Mouse (Mus musculus) MEL (cell line): ENCODE data around the gene Tollip. TPM values are rescaled to one million over a fixed set of nuclear protein-coding genes. Genes with fewer than 3 reads are reported as not detected.

ENCODE experiments used
- DNase-seq: peaks from one replicate; pipeline ENCODE4 v3.0.0; 2011; ENCODE audit warnings: low read depth, low spot score
- H3K27ac ChIP-seq: 2 replicates; pipeline ENCODE4 v1.5.1; 2012; ENCODE audit warnings: low read depth, mild to moderate bottlenecking, control low read depth, low read length, moderate library complexity; ENCODE audit not compliant: control insufficient read depth
- H3K27me3 ChIP-seq, 2 experiments: fragments of 150-350 bp in 1 of 2; sonication (generic) in 1 of 2; 2 replicates each; pipeline ENCODE4 v1.6.1; 2012; ENCODE audit warnings: low read length in 2 of 2, mild to moderate bottlenecking in 2 of 2, improper control_type of control experiment in 1 of 2, moderate library complexity in 1 of 2; ENCODE audit not compliant: insufficient read depth in 2 of 2, control insufficient read depth in 1 of 2
- H3K36me3 ChIP-seq, 2 experiments: 2 replicates each; pipeline ENCODE4 v1.6.1; 2012 to 2014; ENCODE audit warnings: low read length in 2 of 2, improper control_type of control experiment in 1 of 2, inconsistent platforms in 1 of 2, mild to moderate bottlenecking in 1 of 2; ENCODE audit not compliant: insufficient read depth in 2 of 2, control insufficient read depth in 1 of 2
- H3K4me1 ChIP-seq, 2 experiments: fragments of 150-350 bp in 1 of 2; sonication (generic) in 1 of 2; 2 replicates each; pipeline ENCODE4 v1.6.1; 2012; ENCODE audit warnings: low read length in 2 of 2, improper control_type of control experiment in 1 of 2, mild to moderate bottlenecking in 1 of 2; ENCODE audit not compliant: insufficient read depth in 2 of 2, control insufficient read depth in 1 of 2
- H3K4me3 ChIP-seq, 2 experiments: fragments of 150-350 bp in 1 of 2; sonication (generic) in 1 of 2; 2 replicates each; pipeline ENCODE4 v1.5.1; 2012; ENCODE audit warnings: low read depth in 2 of 2, low read length in 2 of 2, mild to moderate bottlenecking in 2 of 2, moderate library complexity in 2 of 2, control low read depth in 1 of 2, improper control_type of control experiment in 1 of 2; ENCODE audit not compliant: control insufficient read depth in 1 of 2, insufficient read depth in 1 of 2
- H3K79me2 ChIP-seq: 2 replicates; pipeline ENCODE4 v1.6.1; 2012; ENCODE audit warnings: mild to moderate bottlenecking, low read length, moderate library complexity; ENCODE audit not compliant: control insufficient read depth, poor library complexity, insufficient read depth
- H3K9ac ChIP-seq: 2 replicates; pipeline ENCODE4 v1.6.1; 2012; ENCODE audit warnings: low read depth, mild to moderate bottlenecking, control low read depth, low read length, moderate library complexity; ENCODE audit not compliant: control insufficient read depth, poor library complexity, severe bottlenecking
- H3K9me3 ChIP-seq: fragments of 150-350 bp; sonication (generic); replicated peaks from 2 replicates; pipeline ENCODE4 v1.6.1; 2012; ENCODE audit warnings: mild to moderate bottlenecking, low read length, improper control_type of control experiment, moderate library complexity; ENCODE audit not compliant: insufficient read depth
- BHLHE40 ChIP-seq: IDR thresholded peaks from 2 replicates; pipeline ENCODE4 v1.6.1; 2012; ENCODE audit warnings: low read depth, mild to moderate bottlenecking, inconsistent platforms, low read length, improper control_type of control experiment, borderline replicate concordance
- CHD2 ChIP-seq: IDR thresholded peaks from 2 replicates; pipeline ENCODE4 v1.6.1; 2011; ENCODE audit warnings: low read length, improper control_type of control experiment
- ELF1 ChIP-seq: IDR thresholded peaks from 2 replicates; pipeline ENCODE4 v1.6.1; 2014; ENCODE audit warnings: low read depth, mild to moderate bottlenecking, inconsistent platforms, low read length, improper control_type of control experiment, moderate library complexity
- EP300 ChIP-seq, 2 experiments: IDR thresholded peaks; 2 replicates each; pipeline ENCODE4 v1.6.1; 2011; ENCODE audit warnings: improper control_type of control experiment in 2 of 2, low read length in 2 of 2, low read depth in 1 of 2, mild to moderate bottlenecking in 1 of 2
- GABPA ChIP-seq: IDR thresholded peaks from 2 replicates; pipeline ENCODE4 v1.6.1; 2012; ENCODE audit warnings: low read depth, mild to moderate bottlenecking, inconsistent platforms, low read length, improper control_type of control experiment, moderate library complexity
- MAFK ChIP-seq: IDR thresholded peaks from 2 replicates; pipeline ENCODE4 v1.6.1; 2011; ENCODE audit warnings: low read depth, mild to moderate bottlenecking, low read length, improper control_type of control experiment, borderline replicate concordance
- MAX ChIP-seq: IDR thresholded peaks from 2 replicates; pipeline ENCODE4 v1.6.1; 2011; ENCODE audit warnings: low read length, improper control_type of control experiment
- MAZ ChIP-seq: IDR thresholded peaks from 2 replicates; pipeline ENCODE4 v1.6.1; 2012; ENCODE audit warnings: low read depth, mild to moderate bottlenecking, inconsistent platforms, low read length, improper control_type of control experiment
- MEF2A ChIP-seq: IDR thresholded peaks from 2 replicates; pipeline ENCODE4 v1.6.1; 2014; ENCODE audit warnings: low read depth, mild to moderate bottlenecking, inconsistent platforms, low read length, improper control_type of control experiment; ENCODE audit not compliant: poor library complexity, insufficient replicate concordance, severe bottlenecking; ENCODE audit errors: extremely low read depth
- MXI1 ChIP-seq: IDR thresholded peaks from 2 replicates; pipeline ENCODE4 v1.6.1; 2011; ENCODE audit warnings: mild to moderate bottlenecking, low read depth, low read length, improper control_type of control experiment
- MYB ChIP-seq: IDR thresholded peaks from 2 replicates; pipeline ENCODE4 v1.6.1; 2011; ENCODE audit warnings: mild to moderate bottlenecking, low read depth, low read length, improper control_type of control experiment
- MYC ChIP-seq: IDR thresholded peaks from 2 replicates; pipeline ENCODE4 v1.6.1; 2011; ENCODE audit warnings: low read depth, mild to moderate bottlenecking, low read length, improper control_type of control experiment, moderate library complexity
- NELFE ChIP-seq: IDR thresholded peaks from 2 replicates; pipeline ENCODE4 v1.6.1; 2011; ENCODE audit warnings: low read depth, low read length, improper control_type of control experiment
- POLR2A ChIP-seq, 2 experiments: IDR thresholded peaks; 2 replicates each; pipeline ENCODE4 v1.6.1; 2011 to 2012; ENCODE audit warnings: low read length in 2 of 2, mild to moderate bottlenecking in 2 of 2, control low read depth in 1 of 2, improper control_type of control experiment in 1 of 2, low read depth in 1 of 2, moderate library complexity in 1 of 2; ENCODE audit not compliant: control insufficient read depth in 1 of 2, insufficient read depth in 1 of 2, poor library complexity in 1 of 2
- RAD21 ChIP-seq: IDR thresholded peaks from 2 replicates; pipeline ENCODE4 v1.6.1; 2011; ENCODE audit warnings: mild to moderate bottlenecking, low read depth, low read length, improper control_type of control experiment
- TBP ChIP-seq: IDR thresholded peaks from 2 replicates; pipeline ENCODE4 v1.8.0; 2011; ENCODE audit warnings: low read depth, low read length, improper control_type of control experiment
- USF1 ChIP-seq: IDR thresholded peaks from 2 replicates; pipeline ENCODE4 v1.6.1; 2014; ENCODE audit warnings: low read depth, mild to moderate bottlenecking, inconsistent platforms, low read length, improper control_type of control experiment, moderate library complexity
- USF2 ChIP-seq, 2 experiments: IDR thresholded peaks; 2 replicates each; pipeline ENCODE4 v1.6.1; 2011 to 2012; ENCODE audit warnings: improper control_type of control experiment in 2 of 2, low read length in 2 of 2, borderline replicate concordance in 1 of 2, inconsistent platforms in 1 of 2, low read depth in 1 of 2, mild to moderate bottlenecking in 1 of 2; ENCODE audit not compliant: insufficient read depth in 1 of 2
- ZNF384 ChIP-seq: IDR thresholded peaks from 2 replicates; pipeline ENCODE4 v1.6.1; 2012; ENCODE audit warnings: low read depth, mild to moderate bottlenecking, inconsistent platforms, low read length, improper control_type of control experiment
- polyA plus RNA-seq, 2 experiments: library from polyadenylated mRNA; stranded (reverse) in 1 of 2; unstranded in 1 of 2; fragments of >175 nt in 1 of 2; fragments of >200 nt in 1 of 2; gene quantifications; 2 replicates each; pipeline versions ENCODE4 v1.2.1 to v1.2.4; 2012; ENCODE audit warnings: low replicate concordance in 2 of 2, low read depth in 1 of 2; ENCODE audit not compliant: insufficient read length in 2 of 2, insufficient read depth in 1 of 2, missing spikeins in 1 of 2
- total RNA-seq: library from RNA; depleted of rRNA; stranded (reverse); fragments of 300-350 nt; gene quantifications from 2 replicates; pipeline ENCODE4 v1.2.3, GENCODE M21; 2012

The Tollip gene
- total and polyA plus RNA-seq, 3 experiments: 35.6 to 63.8 (median 53.4) TPM

- TF ChIP-seq MAFK: no peak
- Histone ChIP-seq H3K27ac (no peak overlapping the region), H3K9ac (no peak overlapping the region), H3K36me3 (no peaks in the 10 kb centered on the region), H3K9me3 (no peaks in the 10 kb centered on the region), H3K4me3 (no peak overlapping the region), H3K27me3 (0 out of 4 replicates have a peak, but pooled peaks cover 0 to 1% of the 10 kb centered on the region in 2 experiments), H3K79me2 (no peaks in the 10 kb centered on the region), H3K4me1 (no peaks in the 10 kb centered on the region)
- no peak for DNase-seq
These were observed 32.1 kb upstream of the Tollip start for GRCm38 (mm10) chr7:141950104-141951013.

GRCm38 (mm10) chr7:141949799-141950103, 31.4 kb upstream of the Tollip start:
- DNase-seq: no peak
- Histone ChIP-seq H3K9me3 (no peaks in the 10 kb centered on the region), H3K9ac (no peak overlapping the region), H3K4me3 (no peak overlapping the region), H3K4me1 (no peaks in the 10 kb centered on the region), H3K27me3 (peaks cover 0 to 1% of the 10 kb centered on the region in 2 experiments; a peak in 1 of 4 replicates), H3K79me2 (no peaks in the 10 kb centered on the region), H3K27ac (no peak overlapping the region), H3K36me3 (no peaks in the 10 kb centered on the region)
- TF ChIP-seq MYC: no peak

- H3K4me1 ChIP-seq: no peaks in the 10 kb centered on the region
- no peak within 1 kb of the TSS for H3K9ac ChIP-seq
- H3K36me3 ChIP-seq: no peaks in the 10 kb centered on the region
- H3K4me3 ChIP-seq: no peak within 1 kb of the TSS
- no peaks in the 10 kb centered on the region for H3K9me3 ChIP-seq
- DNase-seq: no peak
- no peak for TF ChIP-seq RAD21
- TF ChIP-seq GABPA: no peak
- TF ChIP-seq MAX: no peak
- no peak for TF ChIP-seq EP300 (IDR thresholded peaks at IDR 0.05; ENCODE audit: low read depth in 1 of 2, low read length in 2 of 2)
- no peak for TF ChIP-seq CHD2
- TF ChIP-seq NELFE: no peak
- TF ChIP-seq POLR2A (IDR thresholded peaks at IDR 0.05; ENCODE audit: control insufficient read depth in 1 of 2, insufficient read depth in 1 of 2, low read depth in 1 of 2, low read length in 2 of 2, poor library complexity in 1 of 2): no peak
- TF ChIP-seq MYC: no peak
- no peak for TF ChIP-seq MEF2A
- TF ChIP-seq MAZ: no peak
- TF ChIP-seq MYB: no peak
- no peak for TF ChIP-seq MXI1
- TF ChIP-seq BHLHE40: no peak
- no peak for TF ChIP-seq USF2 (IDR thresholded peaks at IDR 0.05; ENCODE audit: borderline replicate concordance in 1 of 2, insufficient read depth in 1 of 2, low read depth in 1 of 2, low read length in 2 of 2)
- TF ChIP-seq TBP: no peak
- TF ChIP-seq ZNF384: no peak
- TF ChIP-seq USF1: no peak
- TF ChIP-seq ELF1: no peak
- no peaks in the 10 kb centered on the region for H3K79me2 ChIP-seq
- no peak within 1 kb of the TSS for H3K27ac ChIP-seq
- peaks cover 0 to 1% of the 10 kb centered on the region in 2 experiments; a peak in 1 of 4 replicates for H3K27me3 ChIP-seq
These were observed 30.8 kb upstream of the Tollip start, which contains the start of gene Brsk2 for GRCm38 (mm10) chr7:141948906-141949798. Gene Brsk2 (plus strand): TSS chr7:141949751.
